Mouse (Mus musculus) kidney, embryonic 14.5 days (tissue): Measurements from ENCODE around the gene Klhdc8b. TPM values are rescaled to one million over a fixed set of nuclear protein-coding genes. Genes with fewer than 3 reads are reported as not detected.

ENCODE experiments used
- ATAC-seq: fragments of 200-750 bp; cut with Nextera tagmentation; 2 replicates; pipeline ENCODE4 v1.8.0; 2017; ENCODE audit warnings: moderate number of reproducible peaks, mild to moderate bottlenecking, moderate TSS enrichment, moderate library complexity; ENCODE audit not compliant: low FRiP score, low TSS enrichment
- H3K27ac ChIP-seq: fragments of 300-500 bp; sonication (generic); 2 replicates; pipeline ENCODE4 v1.5.1; 2014; ENCODE audit warnings: low read depth, mild to moderate bottlenecking, low read length, moderate library complexity, mixed read lengths
- H3K27me3 ChIP-seq: fragments of 300-500 bp; sonication (generic); 2 replicates; pipeline ENCODE4 v1.6.1; 2014; ENCODE audit warnings: mild to moderate bottlenecking, low read length; ENCODE audit not compliant: control insufficient read depth, insufficient read depth
- H3K36me3 ChIP-seq: fragments of 300-500 bp; sonication (generic); 2 replicates; pipeline ENCODE4 v1.6.1; 2014; ENCODE audit warnings: low read length, mixed read lengths; ENCODE audit not compliant: control insufficient read depth, insufficient read depth
- H3K4me1 ChIP-seq: fragments of 300-500 bp; sonication (generic); 2 replicates; pipeline ENCODE4 v1.6.1; 2014; ENCODE audit warnings: low read length, mixed read lengths; ENCODE audit not compliant: control insufficient read depth, insufficient read depth
- H3K4me2 ChIP-seq: fragments of 300-500 bp; sonication (generic); replicated peaks from 2 replicates; pipeline ENCODE4 v1.6.1; 2014; ENCODE audit warnings: low read depth, mild to moderate bottlenecking, low read length
- H3K4me3 ChIP-seq: fragments of 300-500 bp; sonication (generic); 2 replicates; pipeline ENCODE4 v1.5.1; 2014; ENCODE audit warnings: mild to moderate bottlenecking, low read length
- H3K9ac ChIP-seq: fragments of 300-500 bp; sonication (generic); 2 replicates; pipeline ENCODE4 v1.6.1; 2014; ENCODE audit warnings: low read depth, mild to moderate bottlenecking, low read length, moderate library complexity
- H3K9me3 ChIP-seq: fragments of 300-500 bp; sonication (generic); 2 replicates; pipeline ENCODE4 v1.6.1; 2016; ENCODE audit warnings: low read length; ENCODE audit not compliant: control insufficient read depth
- WGBS: fragments of 180-500 bp; shearing (Covaris S2); extraction: QIAGEN DNeasy Blood & Tissue Kit; methylation state at CpG from one replicate; pipeline ENCODE4 v1.1.7; 2014; 5-methylcytosine and 5-hydroxymethylcytosine counted together
- polyA plus RNA-seq: library from polyadenylated mRNA; unstranded; fragments of >200 nt; fragmentation: Nextera tagmentation; extraction: Ambion mirVana; gene quantifications from 2 replicates; pipeline ENCODE4 v1.2.1, GENCODE M21; 2014

Klhdc8b gene
- polyA plus RNA-seq, 1 experiment from 2014 or later, result 21.6 TPM

DNA sequence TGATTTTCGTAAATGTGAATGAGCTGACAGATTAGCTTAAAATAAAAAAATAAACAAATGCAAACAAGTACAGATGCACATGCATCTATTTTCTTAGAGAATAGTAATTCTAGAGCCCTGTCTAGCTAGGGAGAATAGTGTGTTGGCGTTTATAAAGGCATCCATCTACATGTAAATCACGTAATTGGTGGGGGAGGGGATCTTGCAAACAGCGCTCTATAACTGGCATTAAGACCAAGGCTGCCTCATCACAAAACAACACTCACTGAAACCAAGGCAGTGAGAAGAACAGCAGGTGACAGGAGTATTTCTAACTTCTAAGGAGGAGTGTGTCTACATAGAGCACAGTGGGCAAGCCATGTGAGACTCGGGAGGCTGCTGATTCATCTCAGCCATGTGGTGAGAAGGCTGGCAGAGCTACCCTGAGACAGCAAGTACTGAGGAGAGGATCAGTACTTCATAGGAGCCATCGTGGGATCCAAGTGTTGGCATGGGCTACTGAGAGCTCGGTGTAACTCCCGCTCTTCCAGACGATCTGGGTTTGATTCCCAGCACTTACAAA is 49.9 kb downstream of the Klhdc8b start:
- Histone ChIP-seq H3K27ac (no peak overlapping the region), H3K9me3 (no peaks in the 10 kb centered on the region), H3K4me2 (no peak overlapping the region), H3K36me3 (no peaks in the 10 kb centered on the region), H3K9ac (no peak overlapping the region), H3K27me3 (no peaks in the 10 kb centered on the region), H3K4me3 (no peak overlapping the region), H3K4me1 (no peaks in the 10 kb centered on the region)
- no peak for ATAC-seq
- 77% methylated on average over 9 of the region's 9 CpGs for WGBS

DNA sequence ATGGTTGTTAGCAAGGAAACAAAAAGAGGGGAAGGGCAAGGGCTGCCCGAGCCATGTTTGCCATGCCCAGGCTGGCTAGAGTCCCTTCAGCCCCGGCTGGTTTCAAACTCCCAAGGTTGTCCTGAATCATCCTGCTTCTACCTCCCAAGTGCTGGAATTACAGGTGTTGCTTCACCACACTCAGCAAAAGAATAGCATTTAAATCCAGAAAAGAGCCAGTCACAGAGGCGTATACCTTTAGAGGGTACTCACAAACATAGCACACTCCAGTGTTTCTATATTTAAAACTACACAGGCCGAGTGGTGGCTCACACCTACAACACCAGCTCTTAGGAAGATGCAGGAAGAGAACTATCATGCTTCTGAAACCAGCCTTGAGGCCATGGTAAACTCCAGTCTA is 51.8 kb downstream of the Klhdc8b start:
- 90% methylated on average over 4 of the region's 4 CpGs for WGBS
- no peaks in the 10 kb centered on the region for H3K4me1 ChIP-seq
- no peaks in the 10 kb centered on the region for H3K9me3 ChIP-seq
- no peak overlapping the region for H3K9ac ChIP-seq
- H3K27me3 ChIP-seq, result no peaks in the 10 kb centered on the region
- no peak overlapping the region for H3K4me2 ChIP-seq
- no peak overlapping the region for H3K27ac ChIP-seq
- no peaks in the 10 kb centered on the region for H3K36me3 ChIP-seq
- H3K4me3 ChIP-seq, result no peak overlapping the region
- no peak for ATAC-seq

DNA sequence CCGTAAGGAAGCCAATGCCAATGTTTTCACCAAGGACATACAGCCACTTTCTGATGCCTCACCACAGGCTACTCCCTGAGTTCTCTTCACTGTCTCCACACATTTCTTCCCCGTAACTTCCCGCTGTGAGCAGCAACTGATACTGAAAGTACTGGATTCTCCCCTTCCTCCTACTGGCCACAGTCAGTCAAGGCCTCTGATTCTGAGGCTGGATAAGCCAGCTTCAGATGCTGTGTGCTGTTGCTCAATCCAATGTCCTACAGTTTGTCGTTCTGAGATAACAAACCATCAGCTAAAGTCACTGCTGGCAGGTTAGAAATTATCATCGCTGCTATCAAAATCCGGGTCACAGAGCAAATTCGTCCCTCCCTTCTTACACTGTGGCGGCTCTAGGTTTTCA is 56.9 kb downstream of the Klhdc8b start:
- Histone ChIP-seq H3K27ac (no peak overlapping the region), H3K27me3 (no peaks in the 10 kb centered on the region), H3K36me3 (no peaks in the 10 kb centered on the region), H3K4me3 (no peak overlapping the region), H3K9me3 (no peaks in the 10 kb centered on the region), H3K4me2 (no peak overlapping the region), H3K4me1 (no peaks in the 10 kb centered on the region), H3K9ac (no peak overlapping the region)
- no peak for ATAC-seq
- 67% methylated on average over 8 of the region's 8 CpGs for WGBS

DNA sequence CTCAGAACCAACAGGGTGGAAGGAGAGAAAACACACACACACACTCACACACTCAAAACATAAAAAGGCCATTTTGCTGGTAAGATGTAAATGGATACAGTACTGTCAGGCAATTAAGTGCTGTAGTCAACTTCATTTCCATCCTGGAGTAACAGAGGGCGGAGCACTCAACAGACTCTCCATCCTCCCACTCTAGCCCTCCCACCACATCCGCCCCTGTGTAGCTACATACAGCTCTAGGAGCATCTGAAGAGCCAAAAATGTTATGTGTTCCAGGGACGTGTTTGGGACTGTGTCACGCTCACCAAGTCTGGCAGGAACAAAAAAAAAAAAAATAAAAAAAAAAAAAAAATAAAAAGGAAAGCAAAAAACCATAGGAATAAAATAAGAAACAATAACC is 58.3 kb downstream of the Klhdc8b start:
- Histone ChIP-seq H3K36me3 (no peaks in the 10 kb centered on the region), H3K4me3 (no peak overlapping the region), H3K9ac (no peak overlapping the region), H3K27ac (no peak overlapping the region), H3K9me3 (no peaks in the 10 kb centered on the region), H3K27me3 (no peaks in the 10 kb centered on the region), H3K4me2 (no peak overlapping the region), H3K4me1 (no peaks in the 10 kb centered on the region)
- 76% methylated on average over 4 of the region's 4 CpGs for WGBS
- ATAC-seq, result no peak

DNA sequence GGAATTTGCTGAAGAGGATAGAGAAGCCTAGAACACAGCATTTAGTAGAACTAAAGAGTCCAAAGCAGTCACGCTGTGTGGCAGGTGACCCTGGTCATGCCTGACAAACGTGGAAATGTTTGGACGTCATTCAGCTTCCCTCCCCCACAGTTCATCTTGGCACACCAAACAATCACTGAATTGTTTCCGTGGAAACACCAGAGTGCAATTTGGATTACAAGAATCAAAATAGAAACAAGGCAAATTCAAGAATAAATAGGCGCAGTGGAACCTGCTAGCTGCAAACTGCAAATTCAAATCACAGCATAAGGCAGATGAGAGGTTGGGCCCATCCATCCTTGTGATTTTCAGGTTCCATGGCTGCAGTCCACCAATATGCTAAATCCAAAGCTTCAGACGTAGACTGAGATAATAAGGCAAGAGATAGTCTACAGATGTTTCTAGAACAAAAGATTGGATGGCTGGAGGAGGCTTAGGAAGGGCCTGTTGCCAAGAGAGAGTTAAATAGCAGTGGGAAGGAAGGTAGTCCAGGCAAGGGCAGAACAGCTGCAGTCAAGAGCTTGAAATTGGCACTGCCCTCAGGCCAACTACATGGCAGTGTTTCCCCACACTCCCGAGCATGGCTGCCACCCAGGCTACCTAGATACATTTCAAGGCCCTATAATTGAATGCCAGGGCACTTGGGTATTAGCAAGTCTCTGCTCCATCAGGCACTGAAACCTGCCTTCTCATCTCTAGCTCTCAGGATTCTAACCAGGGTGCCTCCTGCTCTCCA is 60.0 kb downstream of the Klhdc8b start:
- Histone ChIP-seq H3K4me2 (no peak overlapping the region), H3K4me1 (no peaks in the 10 kb centered on the region), H3K9ac (no peak overlapping the region), H3K4me3 (no peak overlapping the region), H3K27ac (no peak overlapping the region), H3K9me3 (no peaks in the 10 kb centered on the region), H3K27me3 (no peaks in the 10 kb centered on the region), H3K36me3 (no peaks in the 10 kb centered on the region)
- ATAC-seq, result no peak
- 71% methylated on average over 7 of the region's 7 CpGs for WGBS

DNA sequence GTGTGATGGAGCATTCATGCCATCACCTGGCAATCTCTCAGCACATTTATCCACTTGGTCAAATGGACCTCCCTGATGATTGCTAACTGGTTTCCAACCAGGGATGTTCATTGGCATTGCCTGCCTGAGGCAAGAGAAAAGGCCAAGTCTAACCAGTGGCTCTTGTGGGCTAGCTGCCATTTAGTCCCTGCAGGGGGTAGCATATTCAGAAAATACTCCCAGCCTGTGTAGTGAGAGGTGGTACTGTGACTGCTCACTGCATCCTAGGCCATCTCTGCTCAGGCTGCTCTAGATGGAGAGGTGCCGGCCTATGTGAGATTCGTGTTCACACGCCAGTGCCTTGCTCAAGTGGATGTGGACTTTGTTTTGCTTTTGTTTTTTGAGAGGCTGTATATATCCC is 63.1 kb downstream of the Klhdc8b start:
- peaks cover 1% of the 10 kb centered on the region for H3K36me3 ChIP-seq
- H3K9ac ChIP-seq, result no peak overlapping the region
- H3K9me3 ChIP-seq, result no peaks in the 10 kb centered on the region
- H3K27ac ChIP-seq, result no peak overlapping the region
- no peak overlapping the region for H3K4me3 ChIP-seq
- H3K4me2 ChIP-seq, result no peak overlapping the region
- 94% methylated on average over 3 of the region's 3 CpGs for WGBS
- no peaks in the 10 kb centered on the region for H3K27me3 ChIP-seq
- no peaks in the 10 kb centered on the region for H3K4me1 ChIP-seq
- ATAC-seq, result no peak

Other genes with a start within 250 kb of the Klhdc8b start
- 60.7 and 129 TPM in 2 replicates for gene Dag1, start 197.6 kb downstream of the Klhdc8b start, polyA plus RNA-seq
- gene Nicn1, start 171.2 kb downstream of the Klhdc8b start, polyA plus RNA-seq, result 40.2 and 42.4 TPM in 2 replicates
- gene Amt, start 164.7 kb downstream of the Klhdc8b start, polyA plus RNA-seq, result 30.8 and 35.1 TPM in 2 replicates
- 317 and 358 TPM in 2 replicates for gene Rhoa, start 155.5 kb downstream of the Klhdc8b start, polyA plus RNA-seq
- gene Tcta, start 155.4 kb downstream of the Klhdc8b start, polyA plus RNA-seq, result 26.6 and 27.8 TPM in 2 replicates
- gene Gpx1, start 122.7 kb downstream of the Klhdc8b start, polyA plus RNA-seq, result 654 and 725 TPM in 2 replicates
- gene Usp4, start 113.7 kb downstream of the Klhdc8b start, polyA plus RNA-seq, result 62.1 and 114 TPM in 2 replicates
- gene 1700102P08Rik, start 68.8 kb downstream of the Klhdc8b start, polyA plus RNA-seq, result 0.36 and 0.79 TPM in 2 replicates
- 1.8 and 2.9 TPM in 2 replicates for gene Ccdc36, start 33.1 kb downstream of the Klhdc8b start, polyA plus RNA-seq
- not detected in 2 replicates for gene BC048562, start 25.1 kb downstream of the Klhdc8b start, polyA plus RNA-seq
- 50.7 and 54.7 TPM in 2 replicates for gene Ccdc71, start 1.1 kb downstream of the Klhdc8b start, polyA plus RNA-seq
- 21.5 and 31.9 TPM in 2 replicates for gene Lamb2, start 18.2 kb upstream of the Klhdc8b start, polyA plus RNA-seq
- gene Usp19, start 29.0 kb upstream of the Klhdc8b start, polyA plus RNA-seq, result 45.4 and 69.4 TPM in 2 replicates
- 99.1 and 117 TPM in 2 replicates for gene Qars, start 46.1 kb upstream of the Klhdc8b start, polyA plus RNA-seq
- 91.0 and 139 TPM in 2 replicates for gene Qrich1, start 55.2 kb upstream of the Klhdc8b start, polyA plus RNA-seq
- gene Impdh2, start 98.7 kb upstream of the Klhdc8b start, polyA plus RNA-seq, result 185 and 229 TPM in 2 replicates
- gene Ndufaf3, start 105.9 kb upstream of the Klhdc8b start, polyA plus RNA-seq, result 37.0 and 50.6 TPM in 2 replicates
- gene Dalrd3, start 108.3 kb upstream of the Klhdc8b start, polyA plus RNA-seq, result 130 and 159 TPM in 2 replicates
- gene Wdr6, start 117.2 kb upstream of the Klhdc8b start, polyA plus RNA-seq, result 86.0 and 114 TPM in 2 replicates
- 7.5 and 7.7 TPM in 2 replicates for gene P4htm, start 136.1 kb upstream of the Klhdc8b start, polyA plus RNA-seq
- 32.7 and 38.8 TPM in 2 replicates for gene Arih2, start 187.8 kb upstream of the Klhdc8b start, polyA plus RNA-seq
- gene Slc25a20, start 200.5 kb upstream of the Klhdc8b start, polyA plus RNA-seq, result 25.8 and 41.7 TPM in 2 replicates
- gene Prkar2a, start 227.7 kb upstream of the Klhdc8b start, polyA plus RNA-seq, result 25.9 and 28.8 TPM in 2 replicates